Mouse (Mus musculus) erythroblast, adult 5-6 weeks (primary cell): ENCODE measurements around the gene Sec24a. TPM values are rescaled to one million over a fixed set of nuclear protein-coding genes. Genes with fewer than 3 reads are reported as not detected.

Source experiments
- ATAC-seq: replicated peaks from 2 replicates; pipeline ENCODE4 v1.8.0; 2016; ENCODE audit warnings: moderate number of reproducible peaks, mild to moderate bottlenecking, moderate TSS enrichment, inconsistent platforms; ENCODE audit not compliant: poor library complexity, low FRiP score, severe bottlenecking
- total RNA-seq, 2 experiments: library from RNA; stranded (forward) in 1 of 2; stranded (reverse) in 1 of 2; fragments of 150-400 nt in 1 of 2; fragments of 200-764, 138-1000 nt in 1 of 2; gene quantifications; 2 replicates each; pipeline versions ENCODE4 v1.2.3 to v1.2.4; 2015 to 2017; ENCODE audit warnings: low replicate concordance in 2 of 2

Sec24a gene
- total RNA-seq, 2 experiments from 2014 or later = 2.0 to 7.3 TPM

- ATAC-seq = no peak
Measured at GRCm38 (mm10) chr11:51653736-51654135, 109.7 kb downstream of the Sec24a start.

DNA sequence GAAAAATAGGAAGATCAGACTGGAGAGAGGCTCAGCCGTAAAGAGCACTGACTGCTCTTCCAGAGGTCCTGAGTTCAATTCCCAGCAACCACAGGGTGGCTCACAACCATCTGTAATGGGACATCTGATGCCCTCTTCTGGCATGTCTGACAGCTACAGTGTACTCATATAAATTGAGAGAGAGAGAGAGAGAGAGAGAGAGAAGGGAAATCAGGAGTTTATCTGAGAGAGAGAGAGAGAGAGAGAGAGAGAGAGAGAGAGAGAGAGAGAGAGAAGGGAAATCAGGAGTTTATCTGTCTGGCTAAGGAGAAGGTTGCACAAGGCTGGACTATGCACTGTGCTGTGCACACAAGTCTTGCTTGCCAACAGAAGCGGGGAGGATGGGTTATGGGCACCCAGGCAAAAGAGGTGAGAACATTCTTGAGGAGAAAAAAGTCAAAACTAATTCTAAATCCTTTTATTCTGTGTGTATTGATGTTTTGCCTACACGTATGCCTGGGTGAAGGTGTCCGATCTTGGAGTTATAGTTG is 110.5 kb downstream of the Sec24a start:
- no peak for ATAC-seq

GRCm38 (mm10) chr11:51650691-51651515 is 112.5 kb downstream of the Sec24a start, which contains the start of the genes N4bp3 and D930048N14Rik:
N4bp3 (minus strand) TSS chr11:51650842.
D930048N14Rik (plus strand) TSS chr11:51650954.
- no peak for ATAC-seq

- ATAC-seq = no peak
Measured at GRCm38 (mm10) chr11:51650261-51650660, 113.2 kb downstream of the Sec24a start.

GRCm38 (mm10) chr11:51649889-51650199 is 113.6 kb downstream of the Sec24a start:
- ATAC-seq = no peak

DNA sequence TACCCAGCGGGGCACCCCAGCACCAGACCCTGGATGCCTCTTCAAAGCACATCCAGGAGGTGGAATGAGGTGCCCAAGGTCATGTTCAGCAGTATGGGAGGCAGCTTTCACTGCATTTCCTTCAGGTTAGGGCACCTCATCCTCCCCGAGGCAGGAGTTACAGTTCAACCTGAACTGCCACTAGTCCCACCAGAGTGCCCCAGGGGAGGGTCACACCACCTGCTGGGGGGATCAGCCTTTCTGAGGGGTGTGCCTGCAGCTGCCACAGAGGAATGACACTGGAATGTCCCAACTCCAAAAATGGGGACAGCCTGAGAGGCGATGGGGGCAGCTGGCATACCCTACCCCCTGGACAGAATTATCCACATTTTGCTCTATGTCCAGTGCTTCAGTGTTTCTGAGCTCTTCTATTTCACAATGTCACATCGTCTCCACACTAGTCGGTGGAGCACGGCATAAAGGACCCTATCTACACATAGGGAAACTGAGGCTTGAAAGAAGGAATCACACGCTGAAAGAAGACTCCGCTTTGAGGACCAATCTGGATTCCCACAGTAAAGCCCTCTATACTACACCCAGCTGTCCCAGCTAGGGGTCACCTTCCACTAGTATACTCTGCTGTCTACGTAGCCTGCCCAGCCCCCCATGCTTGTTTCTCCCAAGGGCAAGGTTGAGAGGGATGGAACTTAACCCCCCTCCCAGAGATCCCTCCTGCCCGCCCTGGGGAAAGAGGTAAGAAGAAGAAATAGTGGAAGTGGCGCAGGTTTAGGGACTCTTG is 114.1 kb downstream of the Sec24a start:
- no peak for ATAC-seq

- ATAC-seq = no peak
Measured at GRCm38 (mm10) chr11:51648566-51648965, 114.9 kb downstream of the Sec24a start.

GRCm38 (mm10) chr11:51646751-51647667 is 116.4 kb downstream of the Sec24a start:
- no peak for ATAC-seq

- ATAC-seq = no peak
Measured at GRCm38 (mm10) chr11:51646245-51646644, 117.2 kb downstream of the Sec24a start.

- ATAC-seq = no peak
Measured at GRCm38 (mm10) chr11:51645293-51645692, 118.1 kb downstream of the Sec24a start.

- no peak for ATAC-seq
Measured at GRCm38 (mm10) chr11:51644217-51644616, 119.2 kb downstream of the Sec24a start.

DNA sequence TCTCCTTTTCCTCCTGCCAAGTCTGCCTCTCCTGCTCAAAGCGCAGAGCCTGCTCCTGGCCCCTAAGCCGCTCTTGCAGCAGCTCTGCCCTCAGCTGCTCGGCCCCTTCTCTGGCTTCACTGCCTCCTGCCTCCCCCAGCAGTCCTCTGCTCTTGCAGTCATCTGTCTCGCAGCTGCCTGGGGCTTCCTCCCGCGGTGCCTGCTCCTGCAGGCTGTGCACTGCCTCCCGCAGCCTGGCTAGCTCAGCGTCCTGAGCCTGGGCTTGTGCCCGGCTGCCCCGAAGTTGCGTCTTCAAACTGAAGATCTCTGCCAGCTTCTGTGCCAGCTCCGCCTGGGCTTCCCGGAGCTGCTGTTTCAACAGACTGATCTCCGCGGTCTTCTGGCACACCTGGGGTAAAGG is 119.7 kb downstream of the Sec24a start:
- no peak for ATAC-seq

GRCm38 (mm10) chr11:51643202-51643601 is 120.2 kb downstream of the Sec24a start:
- no peak for ATAC-seq

Other genes starting within 250 kb of the Sec24a start
- gene Phykpl, start 178.9 kb downstream of the Sec24a start, total RNA-seq (2015; ENCODE audit: low replicate concordance) = 1.3 and 2.1 TPM in 2 replicates
- gene Phykpl, start 178.9 kb downstream of the Sec24a start, total RNA-seq (2017; ENCODE audit: low replicate concordance) = 3.1 and 5.2 TPM in 2 replicates
- gene Hnrnpab, start 156.8 kb downstream of the Sec24a start, total RNA-seq (2015; ENCODE audit: low replicate concordance) = 140 and 157 TPM in 2 replicates
- 174 and 180 TPM in 2 replicates for gene Hnrnpab, start 156.8 kb downstream of the Sec24a start, total RNA-seq (2017; ENCODE audit: low replicate concordance)
- gene Nhp2, start 143.9 kb downstream of the Sec24a start, total RNA-seq (2015; ENCODE audit: low replicate concordance) = 7.5 and 27.6 TPM in 2 replicates
- 19.2 and 23.3 TPM in 2 replicates for gene Nhp2, start 143.9 kb downstream of the Sec24a start, total RNA-seq (2017; ENCODE audit: low replicate concordance)
- 17.3 and 18.6 TPM in 2 replicates for gene Rmnd5b, start 127.7 kb downstream of the Sec24a start, total RNA-seq (2015; ENCODE audit: low replicate concordance)
- 3.6 and 3.9 TPM in 2 replicates for gene Rmnd5b, start 127.7 kb downstream of the Sec24a start, total RNA-seq (2017; ENCODE audit: low replicate concordance)
- 1.0 TPM in 1 of 2 replicates, not detected in the other for gene N4bp3, start 112.8 kb downstream of the Sec24a start, total RNA-seq (2015; ENCODE audit: low replicate concordance)
- gene N4bp3, start 112.8 kb downstream of the Sec24a start, total RNA-seq (2017; ENCODE audit: low replicate concordance) = not detected in 2 replicates
- 0.84 TPM in 1 of 2 replicates, not detected in the other for gene D930048N14Rik, start 112.7 kb downstream of the Sec24a start, total RNA-seq (2015; ENCODE audit: low replicate concordance)
- gene D930048N14Rik, start 112.7 kb downstream of the Sec24a start, total RNA-seq (2017; ENCODE audit: low replicate concordance) = not detected in 2 replicates
- gene 0610009B22Rik, start 74.8 kb downstream of the Sec24a start, total RNA-seq (2015; ENCODE audit: low replicate concordance) = 11.9 and 18.1 TPM in 2 replicates
- gene 0610009B22Rik, start 74.8 kb downstream of the Sec24a start, total RNA-seq (2017; ENCODE audit: low replicate concordance) = 5.0 and 8.1 TPM in 2 replicates
- 46.6 and 58.4 TPM in 2 replicates for gene Sar1b, start 53 bp upstream of the Sec24a start, total RNA-seq (2015; ENCODE audit: low replicate concordance)
- gene Sar1b, start 53 bp upstream of the Sec24a start, total RNA-seq (2017; ENCODE audit: low replicate concordance) = 10.6 and 21.3 TPM in 2 replicates
- gene Jade2, start 94.0 kb upstream of the Sec24a start, total RNA-seq (2015; ENCODE audit: low replicate concordance) = 1.7 and 3.8 TPM in 2 replicates
- 2.4 and 2.6 TPM in 2 replicates for gene Jade2, start 94.0 kb upstream of the Sec24a start, total RNA-seq (2017; ENCODE audit: low replicate concordance)
- gene Cdkn2aipnl, start 204.0 kb upstream of the Sec24a start, total RNA-seq (2015; ENCODE audit: low replicate concordance) = 18.4 and 25.9 TPM in 2 replicates
- gene Cdkn2aipnl, start 204.0 kb upstream of the Sec24a start, total RNA-seq (2017; ENCODE audit: low replicate concordance) = 13.8 and 16.7 TPM in 2 replicates
- gene Ube2b, start 237.1 kb upstream of the Sec24a start, total RNA-seq (2015; ENCODE audit: low replicate concordance) = 430 and 441 TPM in 2 replicates
- 422 and 539 TPM in 2 replicates for gene Ube2b, start 237.1 kb upstream of the Sec24a start, total RNA-seq (2017; ENCODE audit: low replicate concordance)
- gene Cdkl3, start 240.6 kb upstream of the Sec24a start, total RNA-seq (2015; ENCODE audit: low replicate concordance) = 1.7 TPM in 1 of 2 replicates, not detected in the other
- 0.98 TPM in 1 of 2 replicates, not detected in the other for gene Cdkl3, start 240.6 kb upstream of the Sec24a start, total RNA-seq (2017; ENCODE audit: low replicate concordance)